Mouse (Mus musculus) cerebellum, adult 2 months (tissue): ENCODE results near the gene Osbp2.

Source experiments
- CTCF ChIP-seq: fragments of 200-500 bp; IDR thresholded peaks from 2 replicates; pipeline ENCODE4 v1.5.1; 2011; ENCODE audit warnings: low read depth, mild to moderate bottlenecking, control low read depth, low read length, moderate library complexity, borderline replicate concordance; ENCODE audit not compliant: insufficient read depth
- POLR2A ChIP-seq: fragments of 200-500 bp; IDR thresholded peaks from 2 replicates; pipeline ENCODE4 v1.6.1; 2011; ENCODE audit warnings: low read length, control low read depth, borderline replicate concordance; ENCODE audit not compliant: insufficient read depth

DNA sequence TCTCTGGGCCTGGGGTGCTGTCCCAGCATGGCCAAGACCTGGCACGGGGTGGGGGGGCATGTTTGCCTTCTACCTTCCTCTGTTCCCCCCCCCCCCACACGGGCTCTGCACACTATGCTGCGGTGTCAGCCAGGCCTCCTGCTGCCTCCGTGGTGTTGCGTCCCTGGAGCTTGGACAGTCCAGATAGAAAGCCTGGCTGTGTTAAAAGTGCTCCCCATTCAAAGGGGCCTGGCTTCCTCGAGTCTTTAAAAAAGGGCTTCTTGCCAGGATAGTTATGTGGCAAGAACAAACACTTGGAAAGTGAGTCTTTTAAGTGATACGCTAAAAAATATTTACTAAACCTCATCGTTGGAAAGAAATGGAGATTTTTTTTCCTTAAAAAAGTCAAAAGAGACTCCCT, 159.3 kb downstream of the Osbp2 start:
- TF ChIP-seq CTCF, result no peak
- TF ChIP-seq POLR2A, result no peak
